In the genomic region with DNA sequence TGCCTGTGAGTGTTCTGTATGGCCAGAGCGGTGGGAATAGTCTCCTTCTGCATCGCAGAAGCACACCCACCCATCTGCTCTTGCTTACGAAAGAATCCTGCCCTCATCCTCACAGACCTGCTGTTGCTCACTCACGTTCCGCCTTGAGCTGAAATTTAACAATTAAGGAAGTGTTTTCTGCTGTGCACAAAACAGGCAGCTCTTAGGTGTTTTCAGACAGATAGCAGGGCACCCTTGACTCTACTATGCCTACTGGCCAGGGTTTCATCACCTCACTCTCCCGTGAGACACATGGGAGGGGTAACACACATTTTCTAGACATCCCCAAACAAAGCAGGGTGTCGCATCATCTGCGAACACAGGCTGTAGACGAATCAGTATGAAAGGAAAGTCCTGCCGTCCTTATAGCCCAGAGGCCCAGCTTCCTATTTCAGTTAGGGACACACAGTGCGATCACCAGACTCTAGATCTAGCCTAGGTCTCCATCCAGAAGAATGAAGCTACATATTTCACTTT, we compare ENCODE assay signal across 8 mouse cellular contexts. TPM values are rescaled to one million over a fixed set of nuclear protein-coding genes. Genes with fewer than 3 reads are reported as not detected.
DNase-seq lines count a peak whose midpoint lies in the region; ATAC-seq and TF ChIP-seq lines count a peak whose summit lies in the region.

No protein-coding gene starts in this region.

- H3K4me2 ChIP-seq in forebrain, embryonic 16.5 days (ENCODE audit: low read length) = peak overlapping the region; percentile 55
- H3K4me2 ChIP-seq in limb, embryonic 11.5 days (ENCODE audit: low read depth, severe bottlenecking) = peak overlapping the region; percentile 66

- ATAC-seq in forebrain, embryonic 16.5 days = peak; percentile 49
- no peak for ATAC-seq in limb, embryonic 11.5 days (ENCODE audit: insufficient number of reproducible peaks, low FRiP score, low TSS enrichment, low read depth)

- peak overlapping the region; percentile 89 for H3K27ac ChIP-seq in forebrain, embryonic 16.5 days (ENCODE audit: low read length)
- H3K27ac ChIP-seq in limb, embryonic 11.5 days (replicated peaks; ENCODE audit: low read depth, low read length) = peak overlapping the region; percentile 25; the same call in 1 of the 2 replicates

- TF ChIP-seq POLR2A in brain, embryonic 14.5 days (IDR thresholded peaks at IDR 0.05; ENCODE audit: borderline replicate concordance, extremely low read depth, insufficient read depth, insufficient read length, poor library complexity, severe bottlenecking) = no peak; the same call in 1 of the 2 replicates

- H3K27me3 ChIP-seq in forebrain, embryonic 16.5 days (replicated peaks; ENCODE audit: control insufficient read depth, insufficient read depth, low read length) = no peaks in the 10 kb centered on the region
- H3K27me3 ChIP-seq in limb, embryonic 11.5 days (ENCODE audit: control insufficient read depth, insufficient read depth, low read length) = no peaks in the 10 kb centered on the region

- WGBS in forebrain, embryonic 16.5 days = 4% methylated on average over 11 of the region's 11 CpGs
- 20% methylated on average over 11 of the region's 11 CpGs for WGBS in limb, embryonic 11.5 days

- peak overlapping the region; percentile 64 for H3K9ac ChIP-seq in forebrain, embryonic 16.5 days (replicated peaks; ENCODE audit: low read depth, low read length)
- peak overlapping the region; percentile 60 for H3K9ac ChIP-seq in limb, embryonic 11.5 days (ENCODE audit: low read length)

- no peaks in the 10 kb centered on the region for H3K9me3 ChIP-seq in forebrain, embryonic 16.5 days (ENCODE audit: control insufficient read depth, low read length)
- H3K9me3 ChIP-seq in limb, embryonic 11.5 days (ENCODE audit: control insufficient read depth, low read length) = no peaks in the 10 kb centered on the region

- TF ChIP-seq CTCF in brain, embryonic 14.5 days (IDR thresholded peaks at IDR 0.05; ENCODE audit: borderline replicate concordance, extremely low read depth, insufficient read depth, insufficient read length) = no peak

- H3K4me3 ChIP-seq in forebrain, embryonic 16.5 days (replicated peaks; ENCODE audit: low read length) = peak overlapping the region; percentile 48
- H3K4me3 ChIP-seq in limb, embryonic 11.5 days (ENCODE audit: low read depth, low read length) = peak overlapping the region; percentile 14

- H3K4me1 ChIP-seq in forebrain, embryonic 16.5 days (replicated peaks; ENCODE audit: control insufficient read depth, insufficient read depth, low read length) = peaks cover 47% of the 10 kb centered on the region
- H3K4me1 ChIP-seq in limb, embryonic 11.5 days (ENCODE audit: control insufficient read depth, insufficient read depth, low read length) = peaks cover 13% of the 10 kb centered on the region

- H3K36me3 ChIP-seq in forebrain, embryonic 16.5 days (ENCODE audit: control insufficient read depth, insufficient read depth) = no peaks in the 10 kb centered on the region
- H3K36me3 ChIP-seq in limb, embryonic 11.5 days (ENCODE audit: control insufficient read depth, insufficient read depth, low read length) = no peaks in the 10 kb centered on the region; the same call in 1 of the 2 replicates

- peak; percentile 31 for DNase-seq in layer of hippocampus, adult 11-12 months (ENCODE audit: low spot score)
- no peak for DNase-seq in layer of hippocampus, postnatal 25 days (ENCODE audit: extremely low spot score in 1 of 2, low spot score in 1 of 2)
- peak; percentile 89 for DNase-seq in brain, embryonic 14.5 days (ENCODE audit: low read depth)
- peak; percentile 41 for DNase-seq in limb, embryonic 11.5 days (ENCODE audit: low spot score)
- DNase-seq in natural killer cell, adult 2 months (ENCODE audit: low spot score in 2 of 2) = peak; percentile 64 to 68
- no peak for DNase-seq in thymus, adult 18-20 months
- no peak for DNase-seq in layer of hippocampus, adult 9-11 months

RNA-seq across cellular contexts. Expression of gene Gng2, which starts 2.4 kb away (rescaled TPM):
- 100 to 1,000 TPM; 311 to 324 TPM for total RNA-seq in layer of hippocampus, postnatal 25 days (2021)
- 278 and 363 TPM in 2 replicates for polyA plus RNA-seq in brain, embryonic 14.5 days (2012; rRNA removed)
- polyA plus RNA-seq in forebrain, embryonic 16.5 days (2015; fragmentation: Nextera tagmentation; extraction: Ambion mirVana) = 491 and 498 TPM in 2 replicates
- 69.7 and 73.9 TPM in 2 replicates for polyA plus RNA-seq in limb, embryonic 11.5 days (2014; fragmentation: Nextera tagmentation; extraction: Ambion mirVana)

Comparison
In these comparisons a context has a peak if more than half of its experiments do, and no peak if none do; other contexts are left out.
1. DNase-seq: peak in layer of hippocampus, adult 11-12 months (single experiment), brain, embryonic 14.5 days (single experiment), limb, embryonic 11.5 days (single experiment) and natural killer cell, adult 2 months (2 of 2); none in layer of hippocampus, postnatal 25 days (0 of 2), thymus, adult 18-20 months (0 of 2) and layer of hippocampus, adult 9-11 months (single experiment).